Mouse (Mus musculus) adrenal gland, postnatal 36 days (tissue): ENCODE measurements at regions not wholly inside any gene's neighbourhood (a gene's known extent, or its start where the extent isn't known, plus 50 kb on each side); places are given as distances from the start of the nearest gene placed in this dataset.

Experiments used
- DNase-seq, 2 experiments: peaks; one replicate each; pipeline ENCODE4 v3.0.0; 2021; ENCODE audit warnings: mixed read lengths in 1 of 2

GRCm38 (mm10) chr10:124733103-124733502, 656.2 kb downstream of the Slc16a7 start:
- DNase-seq: no peak

- no peak for DNase-seq
These were observed 656.9 kb downstream of the Slc16a7 start for GRCm38 (mm10) chr10:124732342-124732741.

GRCm38 (mm10) chr10:124731219-124731836, 657.9 kb downstream of the Slc16a7 start:
- DNase-seq: no peak

- no peak for DNase-seq
These were observed 676.6 kb downstream of the Slc16a7 start for GRCm38 (mm10) chr10:124712647-124713046.

GRCm38 (mm10) chr10:124710954-124711353, 678.3 kb downstream of the Slc16a7 start:
- no peak for DNase-seq

- peak in 1 of 2 experiments; percentile 53 for DNase-seq
These were observed 679.4 kb downstream of the Slc16a7 start for GRCm38 (mm10) chr10:124709832-124710231.

- no peak for DNase-seq
These were observed 682.6 kb downstream of the Slc16a7 start for GRCm38 (mm10) chr10:124706642-124707041.
